Mouse (Mus musculus) ovary, postnatal 10 days (tissue): ENCODE data around the gene Gpr35.

Source experiments
- DNase-seq: peaks from one replicate; pipeline ENCODE4 v3.0.0; 2022; ENCODE audit warnings: low spot score

Gpr35 gene

GRCm38 (mm10) chr1:92982931-92983605, 32.4 kb downstream of the Gpr35 start:
- no peak for DNase-seq

- no peak for DNase-seq
Observed at GRCm38 (mm10) chr1:92984999-92985398, 34.3 kb downstream of the Gpr35 start.

- DNase-seq: no peak
Observed at GRCm38 (mm10) chr1:92988894-92989293, 38.2 kb downstream of the Gpr35 start.

- DNase-seq: no peak
Observed at GRCm38 (mm10) chr1:92989891-92990290, 39.2 kb downstream of the Gpr35 start.

- DNase-seq: no peak
Observed at GRCm38 (mm10) chr1:92992214-92992855, 41.7 kb downstream of the Gpr35 start.

- DNase-seq: no peak
Observed at GRCm38 (mm10) chr1:92992880-92993279, 42.2 kb downstream of the Gpr35 start.

- no peak for DNase-seq
Observed at GRCm38 (mm10) chr1:93006061-93006460, 55.4 kb downstream of the Gpr35 start, which contains the start of gene Aqp12. Gene Aqp12 (plus strand): TSS chr1:93006334.

- DNase-seq: no peak
Observed at GRCm38 (mm10) chr1:93009196-93009595, 58.5 kb downstream of the Gpr35 start.

GRCm38 (mm10) chr1:93010731-93011130, 60.1 kb downstream of the Gpr35 start:
- DNase-seq: no peak

GRCm38 (mm10) chr1:93012103-93012585, 61.5 kb downstream of the Gpr35 start:
- DNase-seq: no peak

GRCm38 (mm10) chr1:93013367-93013766, 62.7 kb downstream of the Gpr35 start:
- no peak for DNase-seq

GRCm38 (mm10) chr1:93014460-93014859, 63.8 kb downstream of the Gpr35 start:
- DNase-seq: peak; percentile 62

GRCm38 (mm10) chr1:93015136-93015535, 64.5 kb downstream of the Gpr35 start:
- DNase-seq: no peak

GRCm38 (mm10) chr1:93018716-93019115, 68.1 kb downstream of the Gpr35 start:
- DNase-seq: no peak

GRCm38 (mm10) chr1:93020602-93021001, 69.9 kb downstream of the Gpr35 start:
- DNase-seq: no peak

GRCm38 (mm10) chr1:93026600-93026999, 75.9 kb downstream of the Gpr35 start:
- no peak for DNase-seq

- no peak for DNase-seq
Observed at GRCm38 (mm10) chr1:93029387-93029786, 78.7 kb downstream of the Gpr35 start.

- no peak for DNase-seq
Observed at GRCm38 (mm10) chr1:93030060-93030459, 79.4 kb downstream of the Gpr35 start.

- no peak for DNase-seq
Observed at GRCm38 (mm10) chr1:93031199-93031598, 80.5 kb downstream of the Gpr35 start.

GRCm38 (mm10) chr1:93033989-93034388, 83.3 kb downstream of the Gpr35 start:
- no peak for DNase-seq

GRCm38 (mm10) chr1:93035981-93036380, 85.3 kb downstream of the Gpr35 start:
- DNase-seq: no peak
